Mouse (Mus musculus): ENCODE results near the gene Tmem108.

GRCm38 (mm10) chr9:103499366-103499765 is 262.3 kb downstream of the Tmem108 start:
- no peak for TF ChIP-seq CTCF (IDR thresholded peaks at IDR 0.05; ENCODE audit: low read depth, low read length)
- TF ChIP-seq POLR2A (IDR thresholded peaks at IDR 0.05; ENCODE audit: borderline replicate concordance, low read depth, low read length), result no peak

Measured in bone marrow macrophage, adult 2 months (primary cell).